Mouse (Mus musculus) hindbrain, embryonic 13.5 days (tissue): ENCODE data around the gene Nfia. TPM values are rescaled to one million over a fixed set of nuclear protein-coding genes. Genes with fewer than 3 reads are reported as not detected.

Source experiments
- ATAC-seq: fragments of 200-750 bp; cut with Nextera tagmentation; 2 replicates; pipeline ENCODE4 v1.8.0; 2017; ENCODE audit warnings: moderate TSS enrichment; ENCODE audit not compliant: low FRiP score
- H3K27ac ChIP-seq: fragments of 300-500 bp; sonication (generic); 2 replicates; pipeline ENCODE4 v1.5.1; 2015; ENCODE audit warnings: inconsistent platforms, mild to moderate bottlenecking, moderate library complexity
- H3K27me3 ChIP-seq: fragments of 300-500 bp; sonication (generic); 2 replicates; pipeline ENCODE4 v1.6.1; 2015; ENCODE audit warnings: mild to moderate bottlenecking, inconsistent platforms
- H3K36me3 ChIP-seq: fragments of 300-500 bp; sonication (generic); 2 replicates; pipeline ENCODE4 v1.6.1; 2015; ENCODE audit warnings: mild to moderate bottlenecking, inconsistent platforms
- H3K4me1 ChIP-seq: fragments of 300-500 bp; sonication (generic); replicated peaks from 2 replicates; pipeline ENCODE4 v1.6.1; 2015; ENCODE audit warnings: inconsistent platforms
- H3K4me2 ChIP-seq: fragments of 300-500 bp; sonication (generic); 2 replicates; pipeline ENCODE4 v1.6.1; 2015; ENCODE audit warnings: inconsistent platforms, mild to moderate bottlenecking, moderate library complexity
- H3K4me3 ChIP-seq: fragments of 300-500 bp; sonication (generic); 2 replicates; pipeline ENCODE4 v1.5.1; 2015; ENCODE audit warnings: mild to moderate bottlenecking, inconsistent platforms
- H3K9ac ChIP-seq: fragments of 300-500 bp; sonication (generic); 2 replicates; pipeline ENCODE4 v1.6.1; 2015; ENCODE audit warnings: mild to moderate bottlenecking, inconsistent platforms
- H3K9me3 ChIP-seq: fragments of 300-500 bp; sonication (generic); 2 replicates; pipeline ENCODE4 v1.6.1; 2016; ENCODE audit warnings: inconsistent platforms
- WGBS: fragments of 180-500 bp; shearing (Covaris S2); methylation state at CpG from one replicate; pipeline ENCODE4 v1.1.7; 2015; 5-methylcytosine and 5-hydroxymethylcytosine counted together
- polyA plus RNA-seq: library from polyadenylated mRNA; unstranded; fragments of >200 nt; fragmentation: Nextera tagmentation; extraction: Ambion mirVana; gene quantifications from 2 replicates; pipeline ENCODE4 v1.2.1, GENCODE M21; 2015

The Nfia gene
- polyA plus RNA-seq, 1 experiment from 2014 or later: 53.2 TPM

GRCm38 (mm10) chr4:97813035-97813434 lies 40.5 kb downstream of the Nfia start:
- 83% methylated on average over 5 of the region's 5 CpGs for WGBS
- no peak for ATAC-seq

GRCm38 (mm10) chr4:97813996-97814395 lies 41.5 kb downstream of the Nfia start:
- WGBS: 74% methylated on average over 4 of the region's 4 CpGs
- no peak overlapping the region for H3K27ac ChIP-seq

More at GRCm38 (mm10) chr4:97813035-97813434, 40.5 kb downstream of the Nfia start:
- Histone ChIP-seq H3K9ac (no peak overlapping the region), H3K36me3 (no peaks in the 10 kb centered on the region), H3K4me1 (peaks cover 16% of the 10 kb centered on the region), H3K9me3 (no peaks in the 10 kb centered on the region), H3K4me2 (no peak overlapping the region), H3K27me3 (no peaks in the 10 kb centered on the region), H3K4me3 (no peak overlapping the region), H3K27ac (no peak overlapping the region)

GRCm38 (mm10) chr4:97814515-97814914 lies 42.0 kb downstream of the Nfia start:
- H3K36me3 ChIP-seq: no peaks in the 10 kb centered on the region
- H3K9me3 ChIP-seq: no peaks in the 10 kb centered on the region
- no peak overlapping the region for H3K4me3 ChIP-seq
- H3K4me2 ChIP-seq: no peak overlapping the region
- H3K27me3 ChIP-seq: no peaks in the 10 kb centered on the region
- WGBS: 82% methylated on average over 7 of the region's 7 CpGs
- no peak overlapping the region for H3K27ac ChIP-seq
- peaks cover 13% of the 10 kb centered on the region for H3K4me1 ChIP-seq
- ATAC-seq: no peak
- no peak overlapping the region for H3K9ac ChIP-seq

More at GRCm38 (mm10) chr4:97813996-97814395, 41.5 kb downstream of the Nfia start:
- H3K36me3 ChIP-seq: no peaks in the 10 kb centered on the region
- H3K9ac ChIP-seq: no peak overlapping the region
- no peaks in the 10 kb centered on the region for H3K27me3 ChIP-seq
- H3K9me3 ChIP-seq: no peaks in the 10 kb centered on the region
- peaks cover 16% of the 10 kb centered on the region for H3K4me1 ChIP-seq
- H3K4me3 ChIP-seq: no peak overlapping the region
- no peak for ATAC-seq
- H3K4me2 ChIP-seq: no peak overlapping the region

GRCm38 (mm10) chr4:97816001-97816400 lies 43.5 kb downstream of the Nfia start:
- Histone ChIP-seq H3K9me3 (no peaks in the 10 kb centered on the region), H3K9ac (no peak overlapping the region), H3K4me1 (peaks cover 5% of the 10 kb centered on the region), H3K27ac (no peak overlapping the region), H3K4me2 (no peak overlapping the region), H3K4me3 (no peak overlapping the region), H3K27me3 (no peaks in the 10 kb centered on the region), H3K36me3 (no peaks in the 10 kb centered on the region)
- ATAC-seq: no peak

- H3K9me3 ChIP-seq: no peaks in the 10 kb centered on the region
- no peak overlapping the region for H3K27ac ChIP-seq
- H3K36me3 ChIP-seq: no peaks in the 10 kb centered on the region
- H3K4me2 ChIP-seq: no peak overlapping the region
- H3K4me3 ChIP-seq: no peak overlapping the region
- no peak overlapping the region for H3K9ac ChIP-seq
- no peak for ATAC-seq
- H3K4me1 ChIP-seq: peaks cover 7% of the 10 kb centered on the region
- H3K27me3 ChIP-seq: no peaks in the 10 kb centered on the region
- 85% methylated on average over 3 of the region's 3 CpGs for WGBS
Observed at GRCm38 (mm10) chr4:97816753-97817152, 44.2 kb downstream of the Nfia start.

- Histone ChIP-seq H3K4me3 (no peak overlapping the region), H3K27me3 (no peaks in the 10 kb centered on the region), H3K9ac (no peak overlapping the region), H3K9me3 (no peaks in the 10 kb centered on the region), H3K27ac (no peak overlapping the region), H3K4me1 (peaks cover 7% of the 10 kb centered on the region), H3K36me3 (no peaks in the 10 kb centered on the region), H3K4me2 (no peak overlapping the region)
- ATAC-seq: no peak
- 88% methylated on average over 1 of the region's 1 CpGs for WGBS
Observed at GRCm38 (mm10) chr4:97817741-97818140, 45.2 kb downstream of the Nfia start.

- no peak for ATAC-seq
- Histone ChIP-seq H3K36me3 (no peaks in the 10 kb centered on the region), H3K4me1 (peaks cover 14% of the 10 kb centered on the region), H3K27me3 (no peaks in the 10 kb centered on the region), H3K4me3 (no peak overlapping the region), H3K9me3 (no peaks in the 10 kb centered on the region), H3K27ac (no peak overlapping the region), H3K4me2 (no peak overlapping the region), H3K9ac (no peak overlapping the region)
- 75% methylated on average over 3 of the region's 3 CpGs for WGBS
Observed at GRCm38 (mm10) chr4:97818498-97818897, 46.0 kb downstream of the Nfia start.

- WGBS: 84% methylated on average over 8 of the region's 8 CpGs
- Histone ChIP-seq H3K36me3 (no peaks in the 10 kb centered on the region), H3K9me3 (no peaks in the 10 kb centered on the region), H3K9ac (no peak overlapping the region), H3K27me3 (no peaks in the 10 kb centered on the region), H3K4me3 (no peak overlapping the region), H3K27ac (no peak overlapping the region), H3K4me2 (no peak overlapping the region), H3K4me1 (peaks cover 15% of the 10 kb centered on the region)
- no peak for ATAC-seq
Observed at GRCm38 (mm10) chr4:97819101-97819500, 46.6 kb downstream of the Nfia start.

GRCm38 (mm10) chr4:97820474-97821259 lies 48.1 kb downstream of the Nfia start:
- Histone ChIP-seq H3K9me3 (no peaks in the 10 kb centered on the region), H3K4me1 (peaks cover 25% of the 10 kb centered on the region), H3K27me3 (no peaks in the 10 kb centered on the region), H3K4me3 (no peak overlapping the region), H3K4me2 (no peak overlapping the region), H3K36me3 (no peaks in the 10 kb centered on the region), H3K27ac (no peak overlapping the region), H3K9ac (no peak overlapping the region)
- WGBS: 85% methylated on average over 4 of the region's 4 CpGs
- no peak for ATAC-seq

GRCm38 (mm10) chr4:97821556-97822251 lies 49.2 kb downstream of the Nfia start:
- no peaks in the 10 kb centered on the region for H3K9me3 ChIP-seq
- no peaks in the 10 kb centered on the region for H3K27me3 ChIP-seq
- no peak overlapping the region for H3K9ac ChIP-seq
- no peak overlapping the region for H3K4me2 ChIP-seq
- 91% methylated on average over 4 of the region's 4 CpGs for WGBS
- no peak overlapping the region for H3K4me3 ChIP-seq
- ATAC-seq: no peak
- peaks cover 33% of the 10 kb centered on the region for H3K4me1 ChIP-seq
- H3K36me3 ChIP-seq: no peaks in the 10 kb centered on the region
- no peak overlapping the region for H3K27ac ChIP-seq

GRCm38 (mm10) chr4:97823512-97823911 lies 51.0 kb downstream of the Nfia start:
- Histone ChIP-seq H3K4me3 (no peak overlapping the region), H3K4me1 (peaks cover 43% of the 10 kb centered on the region), H3K9ac (no peak overlapping the region), H3K4me2 (no peak overlapping the region), H3K9me3 (no peaks in the 10 kb centered on the region), H3K27ac (no peak overlapping the region), H3K27me3 (no peaks in the 10 kb centered on the region), H3K36me3 (no peaks in the 10 kb centered on the region)
- no peak for ATAC-seq
- 89% methylated on average over 6 of the region's 6 CpGs for WGBS

GRCm38 (mm10) chr4:97824451-97824850 lies 51.9 kb downstream of the Nfia start:
- H3K9ac ChIP-seq: no peak overlapping the region
- H3K36me3 ChIP-seq: no peaks in the 10 kb centered on the region
- ATAC-seq: no peak
- no peak overlapping the region for H3K27ac ChIP-seq
- H3K4me2 ChIP-seq: no peak overlapping the region
- WGBS: 61% methylated on average over 4 of the region's 4 CpGs
- H3K4me1 ChIP-seq: peaks cover 47% of the 10 kb centered on the region
- no peak overlapping the region for H3K4me3 ChIP-seq
- no peaks in the 10 kb centered on the region for H3K9me3 ChIP-seq
- H3K27me3 ChIP-seq: no peaks in the 10 kb centered on the region

GRCm38 (mm10) chr4:97825432-97825831 lies 52.9 kb downstream of the Nfia start:
- no peak overlapping the region for H3K27ac ChIP-seq
- H3K4me3 ChIP-seq: no peak overlapping the region
- H3K9ac ChIP-seq: no peak overlapping the region
- H3K4me1 ChIP-seq: peaks cover 49% of the 10 kb centered on the region
- H3K4me2 ChIP-seq: no peak overlapping the region
- no peak for ATAC-seq
- H3K9me3 ChIP-seq: no peaks in the 10 kb centered on the region
- H3K36me3 ChIP-seq: no peaks in the 10 kb centered on the region
- 64% methylated on average over 4 of the region's 4 CpGs for WGBS
- H3K27me3 ChIP-seq: no peaks in the 10 kb centered on the region
